Mouse (Mus musculus) hindbrain, embryonic 15.5 days (tissue): ENCODE results near the gene Bpifb9b. TPM values are rescaled to one million over a fixed set of nuclear protein-coding genes. Genes with fewer than 3 reads are reported as not detected.
"Not testable (repeated sequence)": the region's sequence is repeated elsewhere in the genome, so short reads cannot be mapped to it uniquely, and the experiment has no call there.

Experiments
- ATAC-seq: fragments of 200-750 bp; cut with Nextera tagmentation; 2 replicates; pipeline ENCODE4 v1.8.0; 2017; ENCODE audit warnings: low read depth, moderate number of reproducible peaks, moderate TSS enrichment; ENCODE audit not compliant: low FRiP score
- H3K27ac ChIP-seq: fragments of 300-500 bp; sonication (generic); replicated peaks from 2 replicates; pipeline ENCODE4 v1.5.1; 2015; ENCODE audit warnings: mild to moderate bottlenecking, inconsistent platforms
- H3K27me3 ChIP-seq: fragments of 300-500 bp; sonication (generic); 2 replicates; pipeline ENCODE4 v1.6.1; 2015; ENCODE audit warnings: control low read depth, inconsistent platforms
- H3K36me3 ChIP-seq: fragments of 300-500 bp; sonication (generic); 2 replicates; pipeline ENCODE4 v1.6.1; 2015; ENCODE audit warnings: control low read depth, inconsistent platforms
- H3K4me1 ChIP-seq: fragments of 300-500 bp; sonication (generic); replicated peaks from 2 replicates; pipeline ENCODE4 v1.6.1; 2015; ENCODE audit warnings: control low read depth, inconsistent platforms
- H3K4me2 ChIP-seq: fragments of 300-500 bp; sonication (generic); 2 replicates; pipeline ENCODE4 v1.6.1; 2015; ENCODE audit warnings: moderate library complexity, mild to moderate bottlenecking, inconsistent platforms
- H3K4me3 ChIP-seq: fragments of 300-500 bp; sonication (generic); 2 replicates; pipeline ENCODE4 v1.5.1; 2015; ENCODE audit warnings: mild to moderate bottlenecking, inconsistent platforms
- H3K9ac ChIP-seq: fragments of 300-500 bp; sonication (generic); 2 replicates; pipeline ENCODE4 v1.6.1; 2015; ENCODE audit warnings: inconsistent platforms
- H3K9me3 ChIP-seq: fragments of 300-500 bp; sonication (generic); 2 replicates; pipeline ENCODE4 v1.6.1; 2016; ENCODE audit warnings: control low read depth, inconsistent platforms
- WGBS: fragments of 180-500 bp; shearing (Covaris S2); methylation state at CpG from one replicate; pipeline ENCODE4 v1.1.7; 2015; 5-methylcytosine and 5-hydroxymethylcytosine counted together
- polyA plus RNA-seq: library from polyadenylated mRNA; unstranded; fragments of >200 nt; fragmentation: Nextera tagmentation; extraction: Ambion mirVana; gene quantifications from 2 replicates; pipeline ENCODE4 v1.2.1, GENCODE M21; 2015

Gene Bpifb9b
- polyA plus RNA-seq, 1 experiment from 2014 or later, result not detected

- H3K27ac ChIP-seq, result no peak overlapping the region
- no peak for ATAC-seq
- no peak overlapping the region for H3K9ac ChIP-seq
- WGBS, result 74% methylated on average over 2 of the region's 2 CpGs
- H3K4me2 ChIP-seq, result no peak overlapping the region
- no peaks in the 10 kb centered on the region for H3K27me3 ChIP-seq
- H3K36me3 ChIP-seq, result peaks cover 22% of the 10 kb centered on the region
- H3K4me3 ChIP-seq, result no peak overlapping the region
- no peaks in the 10 kb centered on the region for H3K9me3 ChIP-seq
- no peaks in the 10 kb centered on the region for H3K4me1 ChIP-seq
Measured at GRCm38 (mm10) chr2:154339356-154339755, 32.3 kb downstream of the Bpifb9b start.

- no peak for ATAC-seq
- no peak overlapping the region for H3K4me2 ChIP-seq
- no peaks in the 10 kb centered on the region for H3K4me1 ChIP-seq
- H3K4me3 ChIP-seq, result no peak overlapping the region
- H3K9me3 ChIP-seq, result no peaks in the 10 kb centered on the region
- peaks cover 54% of the 10 kb centered on the region for H3K36me3 ChIP-seq
- 92% methylated on average over 3 of the region's 3 CpGs for WGBS
- no peak overlapping the region for H3K27ac ChIP-seq
- no peak overlapping the region for H3K9ac ChIP-seq
- no peaks in the 10 kb centered on the region for H3K27me3 ChIP-seq
Measured at GRCm38 (mm10) chr2:154348152-154348551, 41.1 kb downstream of the Bpifb9b start.

- Histone ChIP-seq H3K4me2 (peak overlapping the region; percentile 41), H3K4me3 (peak overlapping the region; percentile 35), H3K36me3 (peaks cover 22% of the 10 kb centered on the region), H3K27ac (peak overlapping the region; percentile 54; the same call in 1 of the 2 replicates), H3K9ac (peak overlapping the region; percentile 14; the same call in 1 of the 2 replicates)
- WGBS, result 76% methylated on average over 15 of the region's 19 CpGs
- ATAC-seq, result peak; percentile 61; the same call in 1 of the 2 replicates
- not testable (repeated sequence) for H3K9me3 ChIP-seq, H3K4me1 ChIP-seq, H3K27me3 ChIP-seq
Measured at GRCm38 (mm10) chr2:154354000-154354425, 47.0 kb downstream of the Bpifb9b start.

- no peak overlapping the region for H3K4me3 ChIP-seq
- no peak overlapping the region for H3K4me2 ChIP-seq
- H3K9me3 ChIP-seq, result no peaks in the 10 kb centered on the region
- H3K36me3 ChIP-seq, result peaks cover 26% of the 10 kb centered on the region
- H3K27ac ChIP-seq, result no peak overlapping the region
- no peak overlapping the region for H3K9ac ChIP-seq
- 98% methylated on average over 1 of the region's 1 CpGs for WGBS
- ATAC-seq, result no peak
- H3K27me3 ChIP-seq, result no peaks in the 10 kb centered on the region
- H3K4me1 ChIP-seq, result peaks cover 6% of the 10 kb centered on the region; the same call in 1 of the 2 replicates
Measured at GRCm38 (mm10) chr2:154367510-154367909, 60.5 kb downstream of the Bpifb9b start.

Other genes starting within 250 kb of the Bpifb9b start
- gene Bpifa3, start 176.9 kb upstream of the Bpifb9b start, polyA plus RNA-seq, result not detected in 2 replicates
- gene Bpifa1, start 164.3 kb upstream of the Bpifb9b start, polyA plus RNA-seq, result 0.18 TPM in 1 of 2 replicates, not detected in the other
- gene Bpifa5, start 144.6 kb upstream of the Bpifb9b start, polyA plus RNA-seq, result not detected in 2 replicates
- gene Bpifb1, start 116.4 kb upstream of the Bpifb9b start, polyA plus RNA-seq, result 0.25 and 0.29 TPM in 2 replicates
- gene Bpifb5, start 83.5 kb upstream of the Bpifb9b start, polyA plus RNA-seq, result 0.14 and 0.22 TPM in 2 replicates
- not detected in 2 replicates for gene Bpifb9a, start 49.4 kb upstream of the Bpifb9b start, polyA plus RNA-seq
- gene Cdk5rap1, start 65.8 kb downstream of the Bpifb9b start, polyA plus RNA-seq, result 12.8 and 13.2 TPM in 2 replicates
- 13.0 and 13.7 TPM in 2 replicates for gene Snta1, start 100.9 kb downstream of the Bpifb9b start, polyA plus RNA-seq
- gene Cbfa2t2, start 129.3 kb downstream of the Bpifb9b start, polyA plus RNA-seq, result 48.0 and 50.8 TPM in 2 replicates
- gene 1700003F12Rik, start 239.9 kb downstream of the Bpifb9b start, polyA plus RNA-seq, result 1.7 and 2.7 TPM in 2 replicates
- 0.52 and 0.76 TPM in 2 replicates for gene Actl10, start 244.5 kb downstream of the Bpifb9b start, polyA plus RNA-seq